Mouse (Mus musculus) lung, adult 2 months (tissue): ENCODE results near the gene Dph5.

Source experiments
- CTCF ChIP-seq: fragments of 200-500 bp; IDR thresholded peaks from 2 replicates; pipeline ENCODE4 v1.5.1; 2011; ENCODE audit warnings: mild to moderate bottlenecking, low read length, control low read depth; ENCODE audit not compliant: insufficient read depth
- POLR2A ChIP-seq: fragments of 200-500 bp; IDR thresholded peaks from 2 replicates; pipeline ENCODE4 v1.6.1; 2011; ENCODE audit warnings: low read depth, mild to moderate bottlenecking, control low read depth, low read length, borderline replicate concordance; ENCODE audit errors: extremely low read depth

DNA sequence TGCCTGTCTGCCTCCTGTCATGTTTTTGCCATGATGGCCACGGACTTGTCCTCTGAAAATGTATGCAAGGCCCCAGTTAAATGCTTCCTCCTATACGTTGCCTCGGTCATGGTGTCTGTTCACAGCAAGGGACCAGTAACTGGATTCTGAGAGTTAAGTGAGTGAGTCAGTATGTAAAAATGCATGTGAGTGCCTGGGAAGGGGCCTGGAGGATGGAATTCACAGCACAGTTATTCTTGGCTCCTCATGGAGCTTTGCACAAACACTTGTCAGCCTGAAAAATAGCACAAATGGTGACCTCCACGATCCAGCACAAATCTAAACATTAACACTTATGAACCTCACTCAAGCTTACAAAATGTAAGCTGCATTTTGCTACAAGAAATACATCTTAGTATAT, 20.5 kb upstream of the Dph5 start:
- TF ChIP-seq POLR2A (no peak), CTCF (no peak)
